Mouse (Mus musculus): ENCODE measurements at regions not wholly inside any gene's neighbourhood (a gene's known extent, or its start where the extent isn't known, plus 50 kb on each side); places are given as distances from the start of the nearest gene placed in this dataset.

DNA sequence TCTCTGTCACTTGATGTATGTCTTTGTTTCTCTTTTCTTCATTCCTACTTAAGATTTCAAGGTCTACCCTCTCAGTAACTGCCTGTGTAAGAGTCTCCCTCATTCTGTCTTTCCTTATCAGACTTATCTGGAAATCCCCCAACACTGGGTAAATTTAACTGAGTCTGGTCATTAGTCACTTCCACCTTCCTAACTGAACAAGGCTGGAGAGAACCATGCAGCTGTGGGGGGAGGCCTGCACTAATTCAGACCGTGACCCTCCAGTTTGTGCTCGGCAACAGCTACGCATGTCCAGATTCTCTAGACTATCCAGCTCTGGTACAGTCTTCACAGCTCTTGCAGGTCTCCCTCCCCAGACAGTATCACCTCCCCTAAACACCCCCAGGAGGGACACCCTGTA, 103.3 kb downstream of the Prox1 start:
- DNase-seq (ENCODE audit: low spot score in 2 of 2) = no peak

DNA sequence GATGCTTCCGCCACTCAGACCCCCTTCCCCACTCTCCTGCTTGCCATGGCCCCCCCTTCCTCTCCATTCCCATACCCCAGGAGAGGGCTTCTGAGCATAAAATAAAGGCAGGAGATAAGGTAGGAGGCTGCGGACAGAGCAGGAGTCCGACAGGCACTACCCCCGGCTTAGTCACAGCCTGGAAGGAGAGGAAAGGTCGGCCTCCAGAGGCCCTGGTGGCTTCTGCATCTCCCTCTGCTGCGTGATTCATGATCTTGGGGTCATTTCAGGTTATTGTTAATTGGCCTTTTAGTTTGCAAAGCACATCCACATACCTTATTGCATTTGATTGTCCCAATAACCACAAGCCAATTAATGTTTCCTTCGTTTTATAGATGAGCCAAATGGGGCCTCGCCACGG, 104.1 kb downstream of the Prox1 start:
- no peak for DNase-seq (ENCODE audit: low spot score in 2 of 2)

GRCm38 (mm10) chr1:190061560-190062295, 108.8 kb downstream of the Prox1 start:
- DNase-seq (ENCODE audit: low spot score in 2 of 2) = no peak

DNA sequence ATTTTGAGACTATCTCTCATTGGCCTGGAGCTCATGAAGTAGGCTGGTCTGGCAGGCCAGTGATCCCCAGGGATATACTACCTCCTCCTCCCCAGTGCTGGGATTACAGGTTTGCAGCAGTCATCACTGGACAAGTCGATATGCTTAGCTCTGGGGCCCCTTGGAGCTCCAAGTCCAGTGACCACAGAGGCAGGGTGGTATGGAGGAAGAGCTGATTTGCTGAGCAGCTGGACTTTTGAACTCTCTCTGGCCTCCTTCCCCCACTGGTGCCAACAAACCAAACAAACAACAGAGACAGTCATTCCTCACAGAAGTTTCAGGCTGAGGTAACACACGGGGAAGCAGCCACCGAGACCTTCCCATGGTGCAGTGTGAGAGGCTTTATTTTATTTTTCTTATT, 111.5 kb downstream of the Prox1 start:
- no peak for DNase-seq (ENCODE audit: low spot score in 2 of 2)

DNA sequence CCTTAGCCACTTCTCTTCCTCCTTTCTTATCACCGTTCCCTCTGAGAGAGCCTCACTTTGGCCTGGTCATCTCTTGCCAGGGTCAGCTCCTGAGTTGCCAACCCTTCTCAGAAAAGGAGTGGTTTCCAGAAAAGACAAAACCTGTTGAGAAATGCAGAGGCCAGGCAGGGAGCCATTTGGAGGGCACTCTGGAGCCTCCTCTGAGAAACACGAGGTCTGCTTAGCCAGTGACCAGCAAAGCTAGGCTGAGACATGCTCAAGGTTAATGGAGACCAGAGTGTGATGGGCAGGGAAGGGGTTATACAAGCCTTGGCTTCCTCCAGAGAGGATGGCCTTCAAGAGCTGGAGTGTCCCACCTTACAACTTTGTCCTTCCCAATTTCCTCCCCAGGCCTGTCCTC, 113.6 kb downstream of the Prox1 start:
- no peak for DNase-seq (ENCODE audit: low spot score in 2 of 2)

GRCm38 (mm10) chr1:190051903-190052302, 118.6 kb downstream of the Prox1 start:
- DNase-seq (ENCODE audit: low spot score in 2 of 2) = no peak

- DNase-seq (ENCODE audit: low spot score in 2 of 2) = no peak
These were observed 121.9 kb downstream of the Prox1 start for GRCm38 (mm10) chr1:190048521-190049170.

DNA sequence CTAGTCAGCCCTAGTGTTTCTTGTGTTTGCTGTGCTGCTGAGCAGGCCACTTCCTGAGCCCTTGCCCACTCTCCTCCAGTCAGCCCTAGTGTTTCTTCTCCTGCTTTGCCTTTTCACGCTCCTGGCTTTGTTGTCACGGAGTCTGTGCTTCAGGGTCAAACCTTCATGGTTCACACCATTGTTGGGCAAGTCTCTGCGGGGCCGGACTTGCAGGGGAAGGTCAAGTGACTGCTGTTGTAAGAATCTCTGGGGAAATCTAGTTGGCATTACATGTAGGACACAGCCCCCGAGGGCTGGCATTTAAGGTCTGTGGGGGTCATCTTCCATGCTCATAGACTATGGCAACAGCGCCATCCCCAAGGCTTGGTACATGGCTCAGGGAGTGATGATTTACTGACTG, 123.3 kb downstream of the Prox1 start:
- no peak for DNase-seq (ENCODE audit: low spot score in 2 of 2)

GRCm38 (mm10) chr1:190045797-190046196, 123.6 kb upstream of the Smyd2 start:
- no peak for DNase-seq (ENCODE audit: low spot score in 2 of 2)

GRCm38 (mm10) chr1:190044036-190044435, 121.9 kb upstream of the Smyd2 start:
- no peak for DNase-seq (ENCODE audit: low spot score in 2 of 2)

- DNase-seq (ENCODE audit: low spot score in 2 of 2) = no peak
These were observed 121.0 kb upstream of the Smyd2 start for GRCm38 (mm10) chr1:190043156-190043555.

- no peak for DNase-seq (ENCODE audit: low spot score in 2 of 2)
These were observed 120.0 kb upstream of the Smyd2 start for GRCm38 (mm10) chr1:190042197-190042596.

DNA sequence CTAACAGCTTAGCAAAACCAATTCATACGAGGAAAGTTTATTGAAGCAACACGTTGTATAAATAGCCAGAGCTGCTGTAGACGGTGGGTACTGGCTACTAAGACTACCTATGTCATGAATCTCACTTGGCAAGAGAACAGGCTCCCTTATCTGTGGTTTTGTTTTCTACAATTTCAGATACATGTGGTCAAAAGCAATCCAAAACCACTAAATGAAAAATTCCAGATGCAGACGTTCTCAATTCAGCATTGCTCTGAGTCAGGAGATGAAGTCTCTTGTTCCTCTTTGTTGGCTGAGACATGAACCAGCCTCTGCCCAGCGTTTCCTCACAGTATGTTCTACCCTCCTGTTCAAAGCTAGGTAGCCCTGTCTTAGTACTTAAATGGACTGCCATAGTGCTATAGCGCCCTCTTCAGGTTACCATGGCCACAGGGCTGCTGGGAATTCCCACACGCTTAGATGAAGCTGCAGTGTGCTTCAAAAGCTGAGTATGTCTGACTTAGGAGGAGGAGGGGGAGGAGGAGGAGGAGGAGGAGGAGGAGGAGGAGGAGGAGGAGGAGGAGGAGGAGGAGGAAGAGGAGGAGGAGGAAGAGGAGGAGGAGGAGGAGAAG, 119.0 kb upstream of the Smyd2 start:
- no peak for DNase-seq (ENCODE audit: low spot score in 2 of 2)

GRCm38 (mm10) chr1:190038046-190038445, 115.9 kb upstream of the Smyd2 start:
- no peak for DNase-seq (ENCODE audit: low spot score in 2 of 2)

GRCm38 (mm10) chr1:190036726-190037125, 114.6 kb upstream of the Smyd2 start:
- DNase-seq (ENCODE audit: low spot score in 2 of 2) = no peak

DNA sequence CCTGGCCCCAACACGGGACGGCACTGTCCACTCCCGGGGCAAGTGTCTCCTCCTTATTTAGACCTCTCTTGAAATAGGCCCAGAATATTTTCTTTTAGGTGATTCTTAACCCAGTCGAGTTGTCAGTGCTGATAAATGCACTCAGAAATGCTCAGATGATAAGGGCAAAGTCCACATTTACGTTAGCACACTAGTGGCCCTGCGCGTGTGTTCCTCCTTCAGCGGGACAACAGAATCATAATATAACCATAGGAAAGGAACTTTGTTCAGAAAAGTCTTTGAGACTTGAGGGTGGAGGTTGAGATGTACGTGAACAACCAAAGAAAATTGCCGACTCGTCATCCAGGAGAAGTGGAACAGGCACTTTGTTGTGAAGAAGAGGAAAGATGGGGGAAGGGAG, 113.8 kb upstream of the Smyd2 start:
- DNase-seq (ENCODE audit: low spot score in 2 of 2) = no peak

DNA sequence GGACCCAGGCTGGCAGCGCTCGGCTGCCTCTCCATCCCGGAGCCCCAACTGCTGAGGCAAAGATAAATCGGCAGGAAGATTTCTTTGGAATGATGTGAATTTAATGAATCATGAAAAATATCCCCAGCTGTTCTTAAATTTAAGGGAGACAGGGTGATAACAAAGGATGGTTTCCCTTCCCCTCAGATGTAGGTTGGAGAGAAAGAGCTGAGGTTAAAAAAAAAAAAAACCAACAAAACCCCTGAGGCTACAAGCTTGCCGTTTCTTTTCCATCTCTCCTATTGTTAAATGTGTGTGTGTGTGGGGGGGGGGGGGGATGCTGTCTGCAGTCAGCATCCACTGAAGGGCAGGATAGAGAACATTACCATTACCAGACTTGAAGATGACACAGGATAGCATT, 111.9 kb upstream of the Smyd2 start:
- DNase-seq (ENCODE audit: low spot score in 2 of 2) = no peak

DNA sequence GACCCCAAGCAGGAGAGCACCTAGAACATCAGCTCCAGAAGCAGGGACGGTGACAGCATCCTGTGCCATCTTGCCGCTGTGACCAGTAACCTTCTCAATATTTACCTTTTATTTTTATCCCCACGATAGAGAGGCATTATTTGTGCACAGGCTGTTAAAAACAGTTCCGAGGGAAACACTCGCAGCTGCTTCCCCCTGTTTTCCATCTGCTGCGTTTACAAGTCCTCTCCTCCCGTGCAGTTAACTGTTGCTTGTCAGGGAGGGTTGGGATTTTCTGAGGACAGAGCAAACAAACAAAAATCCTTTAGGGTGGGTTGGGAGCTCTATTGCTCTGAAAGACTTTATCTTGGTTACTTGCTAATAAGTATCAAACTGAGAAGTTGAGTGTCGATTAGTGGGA, 105.4 kb upstream of the Smyd2 start:
- DNase-seq (ENCODE audit: low spot score in 2 of 2) = no peak

- no peak for DNase-seq (ENCODE audit: low spot score in 2 of 2)
These were observed 87.3 kb upstream of the Smyd2 start for GRCm38 (mm10) chr1:190009466-190009865.

DNA sequence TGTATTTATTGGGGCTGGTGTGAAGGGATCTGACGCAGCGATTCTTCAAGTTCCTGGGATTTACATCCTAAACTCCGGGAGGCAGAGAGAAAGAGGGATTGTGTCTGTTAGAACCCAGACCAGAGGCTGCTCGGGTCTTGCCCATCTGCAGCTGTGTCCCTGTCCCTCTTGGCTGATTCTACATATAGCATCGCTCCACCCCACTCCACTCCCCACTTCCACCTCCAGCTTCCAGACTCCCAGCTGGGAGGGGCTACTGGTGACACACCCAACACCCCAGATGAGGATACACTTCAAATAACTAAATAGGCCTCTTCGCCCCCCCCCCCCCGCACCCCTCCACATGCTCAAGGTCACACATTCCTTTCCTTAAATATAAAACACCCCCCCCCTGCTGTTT, 85.1 kb upstream of the Smyd2 start:
- DNase-seq (ENCODE audit: low spot score in 2 of 2) = no peak

- no peak for DNase-seq (ENCODE audit: low spot score in 2 of 2)
These were observed 78.9 kb upstream of the Smyd2 start for GRCm38 (mm10) chr1:190001084-190001483.

DNA sequence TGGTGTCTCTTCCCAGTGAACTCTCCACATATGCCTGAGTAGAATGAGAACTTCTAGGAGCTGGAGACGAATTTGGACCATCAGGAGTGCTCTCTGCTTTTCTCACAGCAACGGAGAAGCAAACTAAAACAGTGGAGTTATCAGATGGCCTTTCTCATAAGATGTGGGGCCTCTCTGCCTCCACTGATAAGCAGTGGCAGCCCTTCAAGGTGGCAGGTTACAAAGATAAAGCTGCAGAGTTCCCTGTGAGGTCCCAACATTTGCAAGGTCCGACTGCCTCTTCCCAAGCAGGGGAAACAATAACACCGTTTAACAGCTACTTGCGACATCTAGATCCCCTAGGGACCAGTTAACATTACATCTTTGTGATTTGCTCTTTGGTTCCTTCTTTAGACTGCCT, 71.5 kb upstream of the Smyd2 start:
- no peak for DNase-seq (ENCODE audit: low spot score in 2 of 2)

DNA sequence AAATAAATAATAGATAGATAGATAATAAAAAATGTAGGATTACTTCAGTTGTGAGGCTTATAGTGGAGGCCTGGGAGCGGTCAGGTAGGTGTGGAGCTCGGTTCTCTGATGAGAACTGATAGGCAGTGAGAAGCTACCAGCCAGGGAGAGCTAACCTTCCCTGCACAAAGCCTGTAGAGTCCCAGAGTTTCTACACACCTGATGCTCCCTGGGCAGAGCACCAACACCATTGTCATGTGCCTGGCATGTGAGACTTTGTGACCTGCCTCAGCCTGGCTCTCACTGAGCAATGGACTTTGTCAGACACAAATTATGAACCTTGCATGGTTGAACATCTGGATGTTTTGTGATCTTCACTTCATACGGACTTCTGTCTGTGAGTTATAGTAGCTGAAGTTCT, 71.1 kb upstream of the Smyd2 start:
- DNase-seq (ENCODE audit: low spot score in 2 of 2) = no peak

Measured in spleen, postnatal 36 days (tissue).